Mouse (Mus musculus) liver, embryonic 14.5 days (tissue): ENCODE measurements around the gene Mboat2.

Experiments
- CTCF ChIP-seq: IDR thresholded peaks from 2 replicates; pipeline ENCODE4 v1.5.1; 2016; ENCODE audit warnings: antibody characterized with exemption, low read depth, control low read depth
- EP300 ChIP-seq: IDR thresholded peaks from 2 replicates; pipeline ENCODE4 v1.6.1; 2016; ENCODE audit warnings: antibody characterized with exemption, low read depth

- TF ChIP-seq CTCF (no peak), EP300 (no peak)
Measured at GRCm38 (mm10) chr12:24963393-24964022, 132.8 kb downstream of the Mboat2 start.
